Mouse (Mus musculus) CH12.LX (cell line): ENCODE results near the gene Man2a1. TPM values are rescaled to one million over a fixed set of nuclear protein-coding genes. Genes with fewer than 3 reads are reported as not detected.

ENCODE experiments used
- DNase-seq: peaks from one replicate; pipeline ENCODE4 v3.0.0-alpha.2; 2013; ENCODE audit errors: extremely low read depth
- H3K27ac ChIP-seq: 2 replicates; pipeline ENCODE4 v1.5.1; 2012; ENCODE audit warnings: low read depth, mild to moderate bottlenecking, control low read depth, moderate library complexity; ENCODE audit not compliant: insufficient read depth
- H3K27me3 ChIP-seq: replicated peaks from 2 replicates; pipeline ENCODE3; 2012; ENCODE audit warnings: inconsistent platforms
- H3K36me3 ChIP-seq, 2 experiments: replicated peaks in 1 of 2; 2 replicates each; pipeline versions ENCODE3 to v1.6.1; 2012; ENCODE audit warnings: inconsistent platforms in 1 of 2, low read length in 1 of 2, mild to moderate bottlenecking in 1 of 2, mixed read lengths in 1 of 2, moderate library complexity in 1 of 2; ENCODE audit not compliant: control insufficient read depth in 1 of 2, insufficient read depth in 1 of 2
- H3K4me1 ChIP-seq, 2 experiments: 2 replicates each; pipeline ENCODE4 v1.6.1; 2012; ENCODE audit warnings: inconsistent platforms in 1 of 2, moderate library complexity in 1 of 2; ENCODE audit not compliant: insufficient read depth in 2 of 2, control insufficient read depth in 1 of 2
- H3K4me2 ChIP-seq: 2 replicates; pipeline ENCODE4 v1.6.1; 2012; ENCODE audit warnings: low read depth, mild to moderate bottlenecking, control low read depth; ENCODE audit not compliant: poor library complexity, insufficient read depth, severe bottlenecking
- H3K4me3 ChIP-seq, 3 experiments: fragments of 150-350 bp in 1 of 3; sonication (generic) in 1 of 3; replicated peaks in 1 of 3; 2 replicates each; pipeline versions ENCODE3 to v1.5.1; 2011 to 2012; ENCODE audit warnings: low read depth in 2 of 3, low read length in 2 of 3, mild to moderate bottlenecking in 2 of 3, moderate library complexity in 2 of 3, control low read depth in 1 of 3, improper control_type of control experiment in 1 of 3, inconsistent platforms in 1 of 3, mixed read lengths in 1 of 3; ENCODE audit not compliant: poor library complexity in 1 of 3
- H3K79me2 ChIP-seq: replicated peaks from 2 replicates; pipeline ENCODE4 v1.6.1; 2012; ENCODE audit warnings: mild to moderate bottlenecking, moderate library complexity; ENCODE audit not compliant: control insufficient read depth, poor library complexity, insufficient read depth, severe bottlenecking; ENCODE audit errors: extremely low read depth
- H3K9ac ChIP-seq: 2 replicates; pipeline ENCODE4 v1.6.1; 2012; ENCODE audit warnings: low read depth, mild to moderate bottlenecking, control low read depth, moderate library complexity; ENCODE audit not compliant: insufficient read depth
- H3K9me3 ChIP-seq: replicated peaks from 2 replicates; pipeline ENCODE3; 2012; ENCODE audit warnings: low read length, inconsistent platforms, mixed read lengths
- CHD2 ChIP-seq: IDR thresholded peaks from 2 replicates; pipeline ENCODE4 v1.6.1; 2011; ENCODE audit warnings: low read length, improper control_type of control experiment
- ELF1 ChIP-seq: IDR thresholded peaks from 2 replicates; pipeline ENCODE4 v1.6.1; 2014; ENCODE audit warnings: low read depth, mild to moderate bottlenecking, inconsistent platforms, low read length, improper control_type of control experiment
- GABPA ChIP-seq: IDR thresholded peaks from 2 replicates; pipeline ENCODE4 v1.6.1; 2012; ENCODE audit warnings: low read depth, low read length, improper control_type of control experiment, inconsistent platforms; ENCODE audit not compliant: insufficient replicate concordance
- IRF4 ChIP-seq: IDR thresholded peaks from 2 replicates; pipeline ENCODE4 v1.6.1; 2014; ENCODE audit warnings: low read depth, mild to moderate bottlenecking, inconsistent platforms, low read length, improper control_type of control experiment
- JUN ChIP-seq: IDR thresholded peaks from 2 replicates; pipeline ENCODE4 v1.6.1; 2011; ENCODE audit warnings: low read depth, mild to moderate bottlenecking, low read length, improper control_type of control experiment, moderate library complexity; ENCODE audit not compliant: insufficient read depth
- MAFK ChIP-seq: IDR thresholded peaks from 2 replicates; pipeline ENCODE4 v1.6.1; 2011; ENCODE audit warnings: low read length, improper control_type of control experiment; ENCODE audit not compliant: insufficient replicate concordance
- MAX ChIP-seq: IDR thresholded peaks from 2 replicates; pipeline ENCODE4 v1.6.1; 2011; ENCODE audit warnings: low read length, improper control_type of control experiment
- NRF1 ChIP-seq: IDR thresholded peaks from 2 replicates; pipeline ENCODE4 v1.6.1; 2014; ENCODE audit warnings: low read depth, mild to moderate bottlenecking, inconsistent platforms, low read length, improper control_type of control experiment, moderate library complexity
- PAX5 ChIP-seq: IDR thresholded peaks from 2 replicates; pipeline ENCODE4 v1.6.1; 2012; ENCODE audit warnings: low read length, inconsistent platforms, mixed read lengths
- POLR2A ChIP-seq: IDR thresholded peaks from 2 replicates; pipeline ENCODE4 v1.6.1; 2011; ENCODE audit warnings: low read depth, mild to moderate bottlenecking, improper control_type of control experiment, low read length
- POLR2AphosphoS2 ChIP-seq: IDR thresholded peaks from 2 replicates; pipeline ENCODE4 v1.6.1; 2011; ENCODE audit warnings: low read depth, low read length, improper control_type of control experiment
- RAD21 ChIP-seq: IDR thresholded peaks from 2 replicates; pipeline ENCODE4 v1.6.1; 2011; ENCODE audit warnings: low read depth, mild to moderate bottlenecking, low read length, improper control_type of control experiment, moderate library complexity
- TBP ChIP-seq: conservative IDR thresholded peaks from 2 replicates; pipeline ENCODE4 v1.6.1; 2011; ENCODE audit warnings: low read depth, low read length, improper control_type of control experiment
- TCF12 ChIP-seq: IDR thresholded peaks from 2 replicates; pipeline ENCODE4 v1.6.1; 2014; ENCODE audit warnings: low read depth, mild to moderate bottlenecking, inconsistent platforms, low read length, improper control_type of control experiment
- UBTF ChIP-seq: IDR thresholded peaks from 2 replicates; pipeline ENCODE4 v1.6.1; 2012; ENCODE audit warnings: low read depth, mild to moderate bottlenecking, inconsistent platforms, low read length, improper control_type of control experiment, moderate library complexity
- ZC3H11A ChIP-seq: IDR thresholded peaks from 2 replicates; pipeline ENCODE4 v1.6.1; 2012; ENCODE audit warnings: low read depth, mild to moderate bottlenecking, inconsistent platforms, low read length, improper control_type of control experiment
- ZMIZ1 ChIP-seq: IDR thresholded peaks from 2 replicates; pipeline ENCODE4 v1.6.1; 2012; ENCODE audit warnings: low read depth, mild to moderate bottlenecking, inconsistent platforms, low read length, improper control_type of control experiment
- dilution Hi-C: fragments of 300-500 bp; cut with MboI; formaldehyde crosslinking; loops from 2 replicates; pipeline ENCODE4 v1.14.3; 2020; ENCODE audit warnings: low sequenced_read_pairs; ENCODE audit not compliant: extremely low pct_unique_long_range_greater_than_20kb, extremely low pct_ligation_motif_present
- in situ Hi-C: fragments of 300-500 bp; cut with MboI; formaldehyde crosslinking; loops from 3 replicates; pipeline ENCODE4 v1.14.3; 2019; ENCODE audit warnings: low sequenced_read_pairs, low pct_ligation_motif_present, low pct_unique_long_range_greater_than_20kb, mixed read lengths
- polyA plus RNA-seq: library from polyadenylated mRNA; unstranded; fragments of >175 nt; gene quantifications from 2 replicates; pipeline ENCODE4 v1.2.1, GENCODE M21; 2012; ENCODE audit warnings: low read depth; ENCODE audit not compliant: insufficient read length
- total RNA-seq, 2 experiments: library from RNA; depleted of rRNA; stranded (reverse); fragments of 300-350 nt in 1 of 2; fragments of >200 nt in 1 of 2; gene quantifications; 2 replicates each; pipeline ENCODE4 v1.2.3; 2012 to 2014

Gene Man2a1
- total and polyA plus RNA-seq, 3 experiments: 7.9 to 15.4 (median 11.9) TPM

GRCm38 (mm10) chr17:64726032-64726431 lies 125.5 kb downstream of the Man2a1 start:
- H3K4me1 ChIP-seq: peaks cover 0 to 12% of the 10 kb centered on the region in 2 experiments; a peak in 1 of 4 replicates
- no peak overlapping the region for H3K4me3 ChIP-seq
- no peak for DNase-seq
- no peaks in the 10 kb centered on the region for H3K9me3 ChIP-seq
- no peak overlapping the region for H3K4me2 ChIP-seq
- H3K27me3 ChIP-seq: no peaks in the 10 kb centered on the region
- peaks cover 3 to 50% of the 10 kb centered on the region in 2 experiments for H3K36me3 ChIP-seq
- in situ Hi-C loops: no loop called here
- no peak overlapping the region for H3K27ac ChIP-seq
- no peaks in the 10 kb centered on the region for H3K79me2 ChIP-seq
- dilution Hi-C loops: no loop called here
- no peak overlapping the region for H3K9ac ChIP-seq
- no peak for TF ChIP-seq POLR2A
- no peak for TF ChIP-seq ELF1

GRCm38 (mm10) chr17:64735492-64735891 lies 135.0 kb downstream of the Man2a1 start:
- no peak overlapping the region for H3K27ac ChIP-seq
- no peak for DNase-seq
- no peaks in the 10 kb centered on the region for H3K4me1 ChIP-seq
- in situ Hi-C loops (no loop called here), dilution Hi-C loops (no loop called here)
- H3K79me2 ChIP-seq: no peaks in the 10 kb centered on the region
- H3K27me3 ChIP-seq: no peaks in the 10 kb centered on the region
- no peaks in the 10 kb centered on the region for H3K9me3 ChIP-seq
- no peak overlapping the region for H3K9ac ChIP-seq
- no peak overlapping the region for H3K4me3 ChIP-seq
- H3K4me2 ChIP-seq: no peak overlapping the region
- H3K36me3 ChIP-seq: peaks cover 4 to 51% of the 10 kb centered on the region in 2 experiments
- TF ChIP-seq RAD21: no peak
- no peak for TF ChIP-seq POLR2AphosphoS2
- TF ChIP-seq TBP: no peak
- TF ChIP-seq ZC3H11A: no peak
- no peak for TF ChIP-seq CHD2
- no peak for TF ChIP-seq MAX
- TF ChIP-seq MAFK: no peak
- TF ChIP-seq TCF12: no peak
- no peak for TF ChIP-seq PAX5
- no peak for TF ChIP-seq NRF1
- no peak for TF ChIP-seq JUN
- no peak for TF ChIP-seq IRF4
- no peak for TF ChIP-seq GABPA
- TF ChIP-seq UBTF: no peak
- TF ChIP-seq ZMIZ1: no peak
